Mouse (Mus musculus) induced T-regulatory cell, adult 2 months (primary cell): ENCODE results near the gene Auts2.

ENCODE experiments used
- DNase-seq: peaks from one replicate; pipeline ENCODE4 v3.0.0-alpha.2; 2012; ENCODE audit warnings: low read depth

The Auts2 gene

DNA sequence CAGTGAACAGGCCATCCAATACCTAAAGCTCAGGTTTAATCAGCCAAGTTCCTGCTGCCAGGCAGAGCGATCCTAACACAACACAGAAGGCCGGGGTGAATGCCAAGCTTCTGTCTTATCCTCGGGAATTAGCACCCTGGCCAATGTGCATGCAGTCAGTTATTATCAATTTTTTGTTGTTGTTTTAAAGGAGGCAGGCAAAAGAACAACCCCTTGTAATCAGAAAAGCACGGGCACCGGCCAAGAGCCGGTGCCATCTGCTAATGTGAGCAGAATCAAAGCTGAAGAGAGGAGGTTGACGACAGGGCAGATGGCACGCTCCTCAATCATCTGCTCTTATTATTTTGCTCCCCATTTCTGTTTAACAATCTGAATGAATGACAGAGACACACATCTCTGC lies 373.1 kb downstream of the Auts2 start:
- DNase-seq = no peak

GRCm38 (mm10) chr5:132168805-132169204 lies 374.3 kb downstream of the Auts2 start:
- DNase-seq = no peak

GRCm38 (mm10) chr5:132168224-132168623 lies 374.9 kb downstream of the Auts2 start:
- DNase-seq = no peak

- no peak for DNase-seq
Observed at GRCm38 (mm10) chr5:132166559-132166958, 376.6 kb downstream of the Auts2 start.

- DNase-seq = no peak
Observed at GRCm38 (mm10) chr5:132163960-132164359, 379.2 kb downstream of the Auts2 start.

- no peak for DNase-seq
Observed at GRCm38 (mm10) chr5:132162206-132162533, 381.0 kb downstream of the Auts2 start.

GRCm38 (mm10) chr5:132161338-132162205 lies 381.6 kb downstream of the Auts2 start:
- no peak for DNase-seq

GRCm38 (mm10) chr5:132144181-132144580 lies 399.0 kb downstream of the Auts2 start:
- DNase-seq = no peak

DNA sequence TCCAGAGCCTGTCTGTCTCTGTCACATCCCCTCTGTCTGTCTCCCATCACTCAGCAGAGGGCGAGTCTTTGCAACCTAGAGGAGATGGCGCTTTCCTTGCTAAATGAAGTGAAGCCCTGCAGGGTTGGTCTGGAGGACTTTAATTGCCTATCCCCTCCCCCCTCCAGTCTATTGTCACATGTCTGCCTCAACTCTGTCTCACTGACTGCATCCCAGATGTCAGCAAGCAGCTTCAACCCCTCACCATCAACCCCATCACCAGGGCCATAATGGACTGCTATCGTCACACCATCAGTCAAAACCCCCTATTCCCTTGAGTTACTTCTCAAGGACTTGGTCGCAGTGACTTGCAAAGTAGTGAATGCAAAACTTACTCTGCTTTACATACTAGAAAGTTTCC lies 402.3 kb downstream of the Auts2 start:
- no peak for DNase-seq

GRCm38 (mm10) chr5:132135941-132136663 lies 407.0 kb downstream of the Auts2 start:
- DNase-seq = no peak

DNA sequence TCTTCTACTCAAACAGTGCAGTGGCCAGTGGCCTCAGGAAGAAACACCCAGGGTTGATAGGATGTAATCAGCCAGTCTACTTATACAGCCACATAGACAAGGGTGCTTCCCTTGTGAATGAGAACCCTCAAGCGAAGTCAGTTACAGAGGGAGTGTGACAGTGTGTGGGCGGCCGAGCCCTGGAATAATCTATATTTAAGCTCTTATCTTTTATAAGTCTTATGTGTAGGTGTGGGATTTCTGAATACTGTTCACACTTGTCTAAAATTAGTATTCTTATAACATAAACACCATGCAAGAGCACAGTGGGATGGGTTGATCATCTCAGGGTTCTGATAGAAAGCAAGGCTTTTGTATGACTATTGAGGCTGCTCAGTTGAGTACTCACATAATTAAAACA lies 411.2 kb downstream of the Auts2 start:
- no peak for DNase-seq

GRCm38 (mm10) chr5:132130577-132130976 lies 412.6 kb downstream of the Auts2 start:
- no peak for DNase-seq

DNA sequence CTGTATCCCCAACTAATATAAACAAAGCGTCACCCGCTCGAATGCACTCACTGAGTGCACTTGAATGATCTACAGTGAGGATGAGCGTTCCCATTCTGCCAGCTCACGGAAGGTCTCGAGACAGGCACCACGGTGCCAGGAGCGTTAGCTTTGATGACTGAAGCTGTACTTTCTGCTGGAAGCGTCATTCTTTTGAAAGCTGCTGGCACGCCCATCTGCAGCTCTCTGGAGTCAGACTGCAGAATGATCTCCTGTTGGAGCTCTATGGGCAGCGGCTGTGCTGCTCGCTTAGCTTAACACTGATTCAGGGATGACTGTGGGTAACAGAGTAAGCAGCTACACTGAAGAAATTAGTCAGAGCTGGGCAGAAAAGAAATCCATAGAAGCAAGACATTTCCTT lies 416.5 kb downstream of the Auts2 start:
- DNase-seq = no peak

GRCm38 (mm10) chr5:132115631-132116030 lies 427.5 kb downstream of the Auts2 start:
- no peak for DNase-seq

DNA sequence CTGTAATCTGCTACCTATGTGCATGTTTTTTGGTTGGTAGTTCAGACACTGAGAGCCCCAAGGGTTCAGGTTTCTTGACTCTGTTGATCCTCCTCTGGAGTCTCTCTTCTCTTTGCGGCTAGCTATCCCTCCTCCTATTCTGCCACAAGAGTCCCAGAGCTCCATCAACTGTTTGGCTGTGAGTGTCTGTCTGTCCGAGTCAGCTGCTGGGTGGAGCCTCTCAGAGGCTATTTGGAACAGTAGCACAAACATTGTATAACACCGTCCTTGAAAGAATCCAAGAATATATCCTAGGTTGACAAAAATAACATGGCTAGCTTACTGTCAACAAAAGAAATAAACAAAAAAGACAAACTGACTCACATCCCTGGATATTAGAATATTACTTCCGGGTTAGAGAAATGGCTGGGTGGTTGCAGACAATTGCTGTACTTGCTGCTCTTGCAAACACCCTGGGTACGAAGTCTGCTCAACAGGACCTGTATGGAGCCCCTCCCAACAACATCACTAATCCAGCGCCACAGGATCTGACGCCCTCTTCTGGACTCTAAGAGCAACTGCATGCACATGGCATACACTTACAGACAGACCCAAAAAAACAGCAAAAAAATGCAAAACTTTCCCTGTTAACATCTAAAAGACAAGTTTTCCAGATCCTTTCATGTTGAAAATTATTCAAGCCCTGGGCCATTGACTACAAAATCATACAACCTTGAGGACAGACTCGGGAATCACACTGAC lies 428.4 kb downstream of the Auts2 start:
- DNase-seq = no peak

GRCm38 (mm10) chr5:132113480-132113879 lies 429.7 kb downstream of the Auts2 start:
- DNase-seq = no peak

DNA sequence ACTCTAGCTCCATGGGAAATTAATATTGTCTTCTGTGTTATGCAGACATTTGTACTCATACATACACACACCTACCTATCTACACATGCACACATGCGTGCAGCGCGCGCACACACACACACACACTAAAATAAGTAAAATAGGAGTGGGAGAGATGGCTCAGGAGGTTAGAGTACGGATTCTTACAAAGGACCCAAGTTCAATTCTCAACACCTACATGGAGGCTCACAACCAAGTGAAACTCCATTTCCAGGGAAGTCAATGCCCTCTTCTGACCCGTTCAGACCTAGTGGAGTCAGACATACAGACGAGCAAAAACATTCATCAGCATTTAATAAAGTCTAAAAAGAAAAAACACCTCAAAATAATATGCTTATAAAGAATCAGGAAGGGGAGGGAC lies 430.5 kb downstream of the Auts2 start:
- no peak for DNase-seq

GRCm38 (mm10) chr5:132102426-132102825 lies 440.7 kb downstream of the Auts2 start:
- no peak for DNase-seq

GRCm38 (mm10) chr5:132098461-132098860 lies 444.7 kb downstream of the Auts2 start:
- DNase-seq = no peak

GRCm38 (mm10) chr5:132092721-132093120 lies 450.4 kb downstream of the Auts2 start:
- no peak for DNase-seq

- no peak for DNase-seq
Observed at GRCm38 (mm10) chr5:132089496-132090250, 453.5 kb downstream of the Auts2 start.

- DNase-seq = no peak
Observed at GRCm38 (mm10) chr5:132088585-132088984, 454.6 kb downstream of the Auts2 start.
